In genomic region chr10:122525360-122525759, GRCm38 (mm10) we compare ENCODE assay signal across 18 mouse cellular contexts.
DNase-seq lines count a peak whose midpoint lies in the region; ATAC-seq and TF ChIP-seq lines count a peak whose summit lies in the region.
"Had no signal": no experiment of that assay in that cellular context is flagged by ENCODE, and none has a peak within 500 bp of the region (broad histone marks: within the 10 kb centered on the region; RNA-seq: fewer than 3 reads in every experiment).

No protein-coding gene starts in this region.

- WGBS in lung, embryonic 14.5 days = 68% methylated on average over 7 of the region's 7 CpGs
- 64% methylated on average over 7 of the region's 7 CpGs for WGBS in midbrain, embryonic 15.5 days

- no peaks in the 10 kb centered on the region for H3K36me3 ChIP-seq in lung, embryonic 14.5 days (ENCODE audit: insufficient read depth)
- no peaks in the 10 kb centered on the region for H3K36me3 ChIP-seq in midbrain, embryonic 15.5 days (replicated peaks)
- H3K36me3 ChIP-seq: embryonic facial prominence, embryonic 10.5 days; G1E; hindbrain, embryonic 13.5 days; intestine, embryonic 15.5 days; midbrain, embryonic 10.5 days; neural tube, embryonic 12.5 days had no signal

- TF ChIP-seq CTCF in lung, embryonic 14.5 days (IDR thresholded peaks at IDR 0.05; ENCODE audit: low read depth) = no peak

- no peaks in the 10 kb centered on the region for H3K27me3 ChIP-seq in lung, embryonic 14.5 days (ENCODE audit: insufficient read depth, low read length)
- H3K27me3 ChIP-seq in midbrain, embryonic 15.5 days (replicated peaks) = no peaks in the 10 kb centered on the region
- H3K27me3 ChIP-seq: hindbrain, embryonic 13.5 days; intestine, embryonic 15.5 days; neural tube, embryonic 12.5 days had no signal

- no peak overlapping the region for H3K4me2 ChIP-seq in lung, embryonic 14.5 days
- no peak overlapping the region for H3K4me2 ChIP-seq in midbrain, embryonic 15.5 days
- H3K4me2 ChIP-seq: hindbrain, embryonic 13.5 days; intestine, embryonic 15.5 days; neural tube, embryonic 12.5 days had no signal

- H3K4me3 ChIP-seq in lung, embryonic 14.5 days (ENCODE audit: low read depth, low read length) = no peak overlapping the region
- H3K4me3 ChIP-seq in midbrain, embryonic 15.5 days = no peak overlapping the region
- H3K4me3 ChIP-seq: embryonic facial prominence, embryonic 10.5 days; hindbrain, embryonic 13.5 days; intestine, embryonic 15.5 days; midbrain, embryonic 10.5 days; neural tube, embryonic 12.5 days had no signal

- H3K4me1 ChIP-seq in lung, embryonic 14.5 days (ENCODE audit: insufficient read depth) = no peaks in the 10 kb centered on the region
- no peaks in the 10 kb centered on the region for H3K4me1 ChIP-seq in midbrain, embryonic 15.5 days
- H3K4me1 ChIP-seq: embryonic facial prominence, embryonic 10.5 days; hindbrain, embryonic 13.5 days; intestine, embryonic 15.5 days; midbrain, embryonic 10.5 days; neural tube, embryonic 12.5 days had no signal

- ATAC-seq in lung, embryonic 14.5 days (ENCODE audit: insufficient read depth) = no peak
- no peak for ATAC-seq in midbrain, embryonic 15.5 days (replicated peaks)
- ATAC-seq: CD4-positive, CD25-positive, alpha-beta regulatory T cell, adult 4 months; intestine, embryonic 15.5 days had no signal

- peak; percentile 26 for DNase-seq in gastrocnemius, postnatal 14 days
- DNase-seq in gastrocnemius, postnatal 4 days (ENCODE audit: low spot score in 2 of 2) = no peak
- DNase-seq in kidney, adult 18-20 months = peak; percentile 6
- DNase-seq in kidney, adult 9 months = no peak
- peak; percentile 15 for DNase-seq in lung, embryonic 14.5 days
- DNase-seq in lung, adult 18-20 months = no peak
- peak; percentile 71 for DNase-seq in ZHBTc4 (ENCODE audit: low read depth, low spot score)
- DNase-seq: cerebellum, adult 8-10 months; liver had no signal

- H3K9me3 ChIP-seq in lung, embryonic 14.5 days (ENCODE audit: low read depth, low read length) = no peaks in the 10 kb centered on the region
- H3K9me3 ChIP-seq in midbrain, embryonic 15.5 days = no peaks in the 10 kb centered on the region
- H3K9me3 ChIP-seq: embryonic facial prominence, embryonic 10.5 days; hindbrain, embryonic 13.5 days; intestine, embryonic 15.5 days; midbrain, embryonic 10.5 days; neural tube, embryonic 12.5 days had no signal

- intact Hi-C loops in gastrocnemius, postnatal 14 days (cut with DNase I; ENCODE audit: low total_unique reads) = loop anchor here (5.0 kb wide), 2 partner anchors 343 to 423 kb away; no protein-coding TSS in a partner anchor

- H3K9ac ChIP-seq in lung, embryonic 14.5 days = no peak overlapping the region
- no peak overlapping the region for H3K9ac ChIP-seq in midbrain, embryonic 15.5 days
- H3K9ac ChIP-seq: hindbrain, embryonic 13.5 days; intestine, embryonic 15.5 days; neural tube, embryonic 12.5 days had no signal

- no peak overlapping the region for H3K27ac ChIP-seq in lung, embryonic 14.5 days (ENCODE audit: low read depth)
- no peak overlapping the region for H3K27ac ChIP-seq in midbrain, embryonic 15.5 days
- H3K27ac ChIP-seq: embryonic facial prominence, embryonic 10.5 days; hindbrain, embryonic 13.5 days; intestine, embryonic 15.5 days; macrophage; midbrain, embryonic 10.5 days; neural tube, embryonic 12.5 days had no signal

Comparison
In these comparisons a context has a peak if more than half of its experiments do, and no peak if none do; other contexts are left out.
1. DNase-seq: peak in gastrocnemius, postnatal 14 days (single experiment), kidney, adult 18-20 months (single experiment), lung, embryonic 14.5 days (single experiment) and ZHBTc4 (single experiment); none in gastrocnemius, postnatal 4 days (0 of 2), kidney, adult 9 months (single experiment) and lung, adult 18-20 months (0 of 2).